Mouse (Mus musculus) megakaryocyte, adult 5-6 weeks (primary cell): Measurements from ENCODE around the gene Fcnb. TPM values are rescaled to one million over a fixed set of nuclear protein-coding genes. Genes with fewer than 3 reads are reported as not detected.
A peak's percentile ranks its signal among the peaks of the same experiment; 100 is the strongest.

ENCODE experiments used
- ATAC-seq: 2 replicates; pipeline ENCODE4 v1.8.0; 2016; ENCODE audit warnings: mild to moderate bottlenecking, inconsistent platforms; ENCODE audit not compliant: poor library complexity, severe bottlenecking
- total RNA-seq, 2 experiments: library from RNA; stranded (forward) in 1 of 2; stranded (reverse) in 1 of 2; fragments of 153-499, 151-499 nt in 1 of 2; fragments of 221-1000, 200-1000 nt in 1 of 2; gene quantifications; 2 replicates each; pipeline versions ENCODE4 v1.2.3 to v1.2.4; 2015 to 2017

Fcnb gene
- total RNA-seq, 2 experiments from 2014 or later, result 79.0 to 121 TPM

DNA sequence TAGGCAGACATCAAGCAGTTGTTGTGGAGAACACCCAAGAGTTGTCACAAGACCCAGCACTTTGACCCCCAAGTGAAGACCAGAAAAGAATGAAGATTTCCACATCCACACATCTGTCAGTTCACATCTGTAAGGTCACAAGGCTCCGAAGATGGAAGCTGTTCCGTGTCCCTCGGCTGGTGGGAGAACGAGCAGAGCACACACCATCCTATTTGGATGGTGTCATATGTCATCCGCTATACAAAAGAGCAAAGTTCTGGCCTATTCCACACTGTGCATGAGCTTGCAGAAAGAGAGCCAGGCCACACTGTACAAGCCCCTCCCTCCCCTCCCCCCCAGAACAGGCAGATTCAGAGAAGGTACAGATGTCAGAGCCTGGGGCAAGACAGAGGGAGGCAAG is 4.4 kb upstream of the Fcnb start:
- ATAC-seq, result no peak

DNA sequence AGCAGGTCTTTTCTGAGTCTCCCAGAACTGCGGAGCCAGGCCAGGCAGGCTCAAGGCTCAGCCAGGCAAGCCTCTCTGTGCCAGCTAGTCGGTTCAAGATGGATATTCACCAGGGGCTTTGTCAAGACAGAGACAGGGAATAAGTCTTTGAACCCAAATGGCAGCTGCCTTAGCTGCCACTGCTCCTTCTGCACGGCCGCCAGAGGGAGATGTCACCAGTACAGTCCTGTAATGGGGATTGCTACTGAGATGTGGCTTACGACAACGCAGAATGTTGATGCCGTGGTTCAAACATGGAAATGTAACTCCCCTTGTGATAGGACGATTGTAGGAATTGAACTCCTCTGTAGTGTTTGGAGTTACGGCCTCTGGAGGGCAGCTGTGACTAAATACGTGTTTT is 1.4 kb upstream of the Fcnb start:
- no peak for ATAC-seq

DNA sequence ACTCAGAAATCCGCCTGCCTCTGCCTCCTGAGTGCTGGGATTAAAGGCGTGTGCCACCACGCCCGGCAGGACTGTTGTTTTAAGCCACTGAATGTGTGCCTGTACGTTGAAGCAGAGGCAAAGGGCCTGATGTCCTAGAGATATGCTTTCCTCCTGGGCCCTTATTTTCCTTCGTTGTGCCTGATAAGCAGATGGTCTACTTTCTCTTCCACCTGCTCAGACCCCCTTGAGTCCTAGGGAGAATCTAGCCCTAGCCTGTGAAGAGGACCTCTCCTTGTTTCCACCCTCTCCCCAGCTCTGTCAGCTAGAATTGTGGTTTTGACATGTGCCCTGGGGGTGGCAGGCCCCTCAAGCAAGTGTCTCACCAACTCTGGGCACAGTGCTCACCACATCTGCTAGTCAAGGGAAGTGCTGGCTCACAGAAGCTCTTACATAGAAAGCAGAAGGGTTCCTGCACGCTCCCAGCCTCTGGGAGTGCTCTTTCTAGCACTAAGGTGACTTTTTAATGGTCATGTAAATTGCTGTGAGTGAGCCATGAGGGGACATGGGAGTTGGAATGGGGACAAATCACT is 9.0 kb downstream of the Fcnb start:
- peak; percentile 59 for ATAC-seq

DNA sequence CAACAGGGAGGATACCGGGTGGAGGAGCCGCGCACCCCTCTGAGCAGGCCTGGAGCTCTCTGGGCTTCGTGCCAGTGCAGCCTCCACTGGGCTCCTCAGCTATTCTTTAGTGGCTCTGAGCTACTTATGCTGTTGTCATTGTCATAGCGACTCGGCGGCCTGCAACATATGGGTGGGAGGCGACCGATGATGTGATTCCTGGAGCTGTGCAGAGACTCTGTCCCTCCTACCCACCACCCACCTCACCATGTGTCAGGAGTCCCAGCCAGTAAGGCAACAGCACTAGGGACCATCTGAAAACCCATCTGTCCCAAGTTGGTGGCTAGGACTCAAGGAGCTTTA is 16.2 kb downstream of the Fcnb start:
- ATAC-seq, result no peak

DNA sequence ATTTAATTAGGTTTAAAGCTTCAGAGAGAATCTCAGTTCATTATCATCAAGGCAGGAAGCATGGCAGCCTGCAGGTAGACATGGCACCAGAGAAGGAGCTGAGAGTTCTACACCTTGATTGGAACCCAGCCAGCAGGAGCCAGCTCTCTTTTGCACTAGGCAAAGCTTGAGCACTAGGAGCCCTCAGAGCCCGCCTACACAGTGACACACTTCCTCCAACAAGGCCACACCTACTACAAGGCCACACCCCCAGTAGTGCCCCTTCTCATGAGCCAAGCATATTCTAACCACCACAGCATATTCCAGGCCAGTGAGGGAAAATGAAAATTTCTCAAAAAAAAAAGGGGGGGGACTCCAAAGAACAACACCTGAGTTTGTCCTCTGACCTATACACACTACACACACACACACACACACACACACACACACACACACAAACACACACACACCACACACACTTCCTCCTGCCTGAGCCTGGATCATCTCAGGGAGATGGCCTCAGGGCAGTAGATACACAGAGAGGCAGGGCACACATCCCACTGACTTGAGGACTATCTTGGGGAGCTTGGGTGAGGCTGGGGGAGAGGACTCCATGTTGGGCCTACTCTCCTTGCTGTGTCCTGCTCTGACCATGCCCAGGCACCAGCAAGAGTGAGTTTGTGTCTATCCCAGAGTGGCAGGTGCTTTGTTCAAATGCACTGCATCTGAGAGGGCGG is 16.7 kb downstream of the Fcnb start:
- ATAC-seq, result no peak

DNA sequence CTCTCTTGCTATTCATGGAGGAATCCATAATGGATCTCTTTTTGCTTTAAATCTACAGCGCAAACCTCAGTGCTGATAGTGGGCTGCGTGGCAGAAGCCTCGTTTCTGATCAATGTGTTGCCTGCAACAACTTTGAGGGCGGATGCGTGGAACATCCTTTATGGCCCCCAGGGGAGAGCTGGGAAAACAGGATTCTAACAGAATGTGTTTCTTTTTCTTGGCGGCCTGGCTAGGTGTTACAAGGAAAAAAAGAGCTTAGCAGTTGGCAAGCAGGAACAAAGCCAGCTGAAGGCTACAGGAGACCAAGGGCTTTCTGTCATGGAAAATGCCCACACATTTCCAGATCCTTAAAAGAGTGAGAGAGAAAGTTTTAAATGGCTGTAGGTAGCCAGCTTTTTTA is 17.5 kb downstream of the Fcnb start:
- ATAC-seq, result no peak

DNA sequence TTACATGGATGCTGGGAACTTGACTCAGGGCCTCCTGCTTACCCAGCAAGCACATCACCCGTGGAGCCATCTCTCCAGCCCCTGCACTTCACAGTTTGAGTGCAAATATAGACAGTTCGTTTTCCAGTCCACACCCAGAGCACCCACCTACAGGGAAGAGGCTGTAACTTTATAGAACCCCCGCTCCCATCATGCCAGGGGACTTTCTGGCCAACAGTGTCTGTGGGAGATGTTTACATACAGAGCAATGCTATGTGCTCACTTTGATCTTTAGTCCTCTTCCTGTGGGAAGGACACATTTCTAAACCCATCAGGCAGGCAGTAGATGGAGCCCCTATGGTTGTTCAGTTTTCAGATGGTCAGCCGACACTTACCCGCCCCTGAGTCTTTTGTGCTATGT is 18.0 kb downstream of the Fcnb start:
- ATAC-seq, result no peak

DNA sequence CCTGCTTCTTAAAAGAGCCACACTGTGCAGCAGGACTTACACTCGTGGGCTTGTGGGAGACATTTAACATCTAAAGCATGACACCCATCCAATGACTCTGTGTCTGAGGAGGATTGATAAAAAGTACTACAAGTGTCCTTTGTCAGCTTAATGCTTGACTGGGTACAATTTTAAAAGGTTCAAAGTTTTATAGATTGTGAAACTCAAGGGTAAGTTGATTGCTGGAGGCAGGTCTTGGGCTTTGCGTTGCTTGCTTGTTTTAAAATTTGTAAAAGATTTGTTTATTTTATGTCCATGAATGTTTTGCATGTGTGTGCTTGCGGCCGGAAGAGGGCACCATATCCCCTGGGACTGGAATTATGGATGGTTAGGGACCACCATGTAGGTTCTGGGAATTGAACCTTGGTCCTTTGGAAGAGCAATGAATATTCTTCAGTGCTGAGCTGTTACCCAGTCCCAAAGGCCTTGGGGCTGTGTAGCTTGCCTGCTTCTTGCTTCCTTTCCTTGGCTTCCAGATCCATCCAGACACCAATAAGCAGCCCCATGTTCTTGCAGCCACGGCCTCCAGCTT is 19.5 kb downstream of the Fcnb start:
- ATAC-seq, result no peak

DNA sequence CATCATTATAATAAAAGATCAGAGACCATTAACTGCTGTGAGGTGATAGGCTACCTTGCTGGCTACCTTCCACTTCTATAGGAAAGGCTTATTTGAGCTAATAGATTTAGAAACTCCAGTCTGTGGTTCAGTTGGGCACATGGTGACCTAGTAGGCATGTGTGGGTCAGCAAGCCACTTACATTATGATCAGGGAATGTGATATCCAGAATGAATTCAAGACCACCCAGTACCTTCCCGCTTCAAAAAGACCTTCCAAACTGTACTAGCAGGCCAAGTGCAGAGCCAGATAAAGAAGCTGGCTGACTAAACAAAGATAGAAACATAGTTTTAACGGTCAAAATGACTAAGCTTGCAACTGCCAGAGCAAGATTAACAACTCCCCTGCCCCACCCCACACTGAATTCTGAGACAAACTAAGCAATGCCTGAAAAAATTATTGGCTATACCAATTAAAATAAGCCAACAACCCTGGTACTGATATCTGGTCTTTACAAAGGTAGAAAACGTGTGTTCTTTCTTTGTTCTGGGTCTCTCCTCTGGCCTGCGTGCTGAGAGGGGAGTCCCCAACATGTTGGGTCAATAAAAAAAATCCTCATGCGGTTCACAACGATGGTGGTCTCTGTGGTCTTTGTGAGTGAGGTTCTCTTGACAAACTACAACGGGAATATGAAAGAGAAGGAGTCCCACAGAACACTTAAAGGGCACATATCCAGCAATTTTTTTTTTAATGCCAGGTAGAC is 20.2 kb downstream of the Fcnb start:
- ATAC-seq, result no peak

DNA sequence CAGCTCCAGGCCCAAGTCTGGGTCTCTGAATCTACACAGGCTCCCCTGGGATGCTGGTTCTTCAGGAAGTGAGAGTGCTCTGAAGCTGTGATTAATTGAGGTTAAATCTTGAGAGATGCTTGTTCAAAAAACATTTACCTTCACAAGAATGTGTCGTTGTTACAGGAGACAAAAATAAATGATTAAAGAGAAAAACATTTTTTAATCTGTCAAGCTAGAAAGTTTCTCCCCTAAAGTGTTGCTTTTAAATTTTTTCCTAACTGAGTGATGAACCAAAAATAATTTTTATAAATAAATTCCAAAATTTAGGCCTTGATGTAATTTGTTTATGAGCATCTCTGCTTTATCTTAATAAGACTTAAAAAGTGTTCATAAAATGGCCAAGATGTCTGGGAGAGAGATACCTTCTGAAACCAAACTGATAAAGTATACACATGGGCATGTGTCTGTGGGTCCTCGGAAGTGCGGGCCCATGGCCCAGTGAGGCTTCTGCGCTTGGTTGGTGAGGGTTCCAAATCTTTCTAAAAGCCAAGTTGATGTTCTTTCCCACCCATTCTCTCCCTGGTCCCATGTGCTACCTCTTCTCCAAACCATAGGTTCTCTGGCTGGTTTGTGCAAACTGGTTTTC is 20.9 kb downstream of the Fcnb start:
- ATAC-seq, result no peak

DNA sequence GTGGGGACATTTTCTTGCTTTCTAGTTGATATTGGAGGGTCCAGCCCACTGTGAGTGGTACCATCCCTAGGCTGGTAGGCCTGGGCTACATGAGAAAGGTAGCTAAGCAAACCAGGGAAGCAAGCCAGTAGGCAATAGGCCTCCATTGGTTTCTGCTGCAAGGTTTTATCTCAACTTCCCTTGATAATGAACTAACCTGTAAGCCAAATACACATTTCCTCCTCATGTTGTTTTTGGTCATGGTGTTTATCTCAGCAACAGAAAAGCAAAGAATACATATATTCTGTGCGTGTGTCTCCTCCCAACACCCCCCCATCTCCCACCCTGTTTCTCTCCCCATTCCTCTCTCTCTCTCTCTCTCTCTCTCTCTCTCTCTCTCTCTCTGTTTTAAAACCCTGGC is 24.8 kb downstream of the Fcnb start:
- ATAC-seq, result no peak

DNA sequence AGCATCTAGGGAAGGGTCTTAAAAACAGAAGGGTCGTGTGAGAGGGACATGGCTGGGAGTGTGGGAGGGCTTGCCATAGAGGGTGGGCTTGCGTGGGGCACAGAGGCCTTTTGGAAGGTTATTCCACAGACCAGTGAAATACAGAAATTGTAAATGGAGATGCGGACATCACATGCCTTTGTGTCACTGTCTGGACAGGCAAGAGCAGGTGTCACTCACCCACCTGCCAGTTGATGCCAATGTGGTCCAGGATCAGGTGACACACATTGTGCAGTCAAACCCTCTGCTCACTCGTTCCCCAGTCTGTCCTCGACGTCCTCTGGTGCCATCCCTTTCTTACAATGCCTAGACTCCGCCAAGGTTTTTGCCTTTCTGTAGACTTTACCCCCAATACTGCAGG is 37.6 kb downstream of the Fcnb start:
- no peak for ATAC-seq

DNA sequence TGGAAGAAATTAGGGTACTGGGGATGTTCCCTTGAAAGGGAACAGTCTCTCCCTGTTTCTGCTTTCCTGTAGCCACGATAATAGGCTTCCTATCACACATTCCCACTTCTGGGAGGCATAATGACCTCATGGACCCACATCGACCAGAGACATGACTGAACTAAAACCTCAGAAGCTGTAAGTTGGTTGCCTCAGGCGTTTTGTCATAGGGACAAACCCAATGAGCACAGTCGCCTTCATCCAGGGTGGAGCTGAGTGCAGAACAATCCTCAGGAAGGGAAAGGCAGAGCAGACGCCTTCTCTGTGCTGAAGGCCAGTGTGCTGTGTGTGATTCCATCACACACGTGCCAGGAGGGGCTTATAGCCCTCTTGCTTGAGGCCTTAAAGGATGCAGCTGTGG is 38.4 kb downstream of the Fcnb start:
- no peak for ATAC-seq

DNA sequence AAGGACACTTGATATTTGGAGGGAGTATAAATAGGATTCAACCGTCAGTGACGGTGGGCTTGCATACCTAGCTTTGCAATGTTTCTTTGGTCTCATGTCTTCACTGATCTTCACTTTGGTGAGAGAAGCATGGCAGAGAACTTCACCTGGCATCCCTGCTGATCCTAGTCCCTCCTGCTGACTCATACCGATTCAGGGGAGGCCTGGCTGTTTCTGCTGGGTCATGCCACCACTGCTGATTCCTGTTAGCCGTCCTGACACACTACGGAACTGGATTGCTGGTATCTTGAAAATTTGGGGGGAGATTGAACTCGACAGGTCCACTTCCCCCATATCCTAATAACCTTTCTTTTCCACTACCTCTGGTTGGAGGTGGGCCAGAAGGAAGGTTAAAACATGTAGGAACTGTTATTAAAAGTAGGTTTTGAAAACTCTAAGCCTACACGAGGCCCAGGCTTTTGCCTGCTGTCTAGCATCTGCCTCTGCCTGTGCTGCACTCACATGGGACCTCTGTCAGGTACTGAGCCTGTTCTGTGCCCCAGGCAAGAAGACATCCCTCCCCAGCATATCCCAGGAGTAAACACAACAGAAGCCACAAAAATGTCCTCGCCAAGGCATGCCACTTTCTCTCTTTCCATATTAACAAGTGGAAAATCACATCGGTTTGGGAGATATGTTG is 39.6 kb downstream of the Fcnb start:
- no peak for ATAC-seq

DNA sequence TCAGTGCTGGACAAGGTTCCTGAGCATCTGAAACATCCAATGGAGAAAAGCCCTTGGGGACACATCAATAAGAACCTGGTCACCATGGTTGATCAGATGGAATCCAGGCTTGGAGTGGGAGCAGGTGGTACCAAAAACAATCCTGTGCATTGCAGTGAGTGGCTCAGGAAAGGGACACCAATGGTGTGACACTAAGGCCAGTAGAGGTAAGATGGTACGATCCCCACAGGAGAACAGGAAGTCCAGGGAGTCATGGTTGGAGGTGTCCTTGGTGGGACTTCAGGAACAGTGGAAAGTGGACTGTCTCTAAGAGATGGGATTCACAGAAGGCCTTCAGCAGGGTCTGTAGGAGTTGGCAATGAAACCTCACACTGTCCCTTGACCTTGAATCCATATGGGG is 44.2 kb downstream of the Fcnb start:
- no peak for ATAC-seq

DNA sequence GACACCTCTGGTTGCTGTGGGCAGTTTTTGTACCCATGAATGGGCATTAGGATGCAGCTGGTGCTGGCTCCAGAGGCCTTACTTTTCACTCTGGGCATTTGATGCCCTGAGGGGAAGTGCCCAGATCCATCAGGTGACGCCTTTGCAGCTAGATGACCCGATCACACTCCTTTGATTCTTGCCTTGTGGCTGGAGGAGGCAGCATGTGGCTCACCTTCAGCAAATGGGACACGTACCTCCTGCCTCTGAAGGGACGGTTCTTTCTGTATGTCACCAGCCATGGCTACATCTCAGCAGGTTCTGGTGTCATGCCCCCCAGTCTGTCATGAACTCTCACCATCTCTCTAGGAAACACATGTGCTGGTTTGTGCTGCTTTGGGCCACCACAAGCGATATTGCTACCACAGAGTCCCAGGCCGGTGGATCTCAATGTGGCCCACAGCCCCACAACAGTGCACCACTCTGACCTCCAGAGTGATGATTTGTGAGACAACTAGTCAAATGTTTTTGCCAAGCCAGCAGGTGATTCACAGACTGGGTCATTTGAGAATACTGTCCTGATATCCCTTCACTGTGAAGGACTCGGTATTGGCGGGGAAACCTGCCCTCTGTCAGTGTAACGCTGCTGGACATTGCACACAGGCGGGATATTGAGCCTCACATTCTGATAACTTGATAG is 44.9 kb downstream of the Fcnb start:
- ATAC-seq, result no peak

DNA sequence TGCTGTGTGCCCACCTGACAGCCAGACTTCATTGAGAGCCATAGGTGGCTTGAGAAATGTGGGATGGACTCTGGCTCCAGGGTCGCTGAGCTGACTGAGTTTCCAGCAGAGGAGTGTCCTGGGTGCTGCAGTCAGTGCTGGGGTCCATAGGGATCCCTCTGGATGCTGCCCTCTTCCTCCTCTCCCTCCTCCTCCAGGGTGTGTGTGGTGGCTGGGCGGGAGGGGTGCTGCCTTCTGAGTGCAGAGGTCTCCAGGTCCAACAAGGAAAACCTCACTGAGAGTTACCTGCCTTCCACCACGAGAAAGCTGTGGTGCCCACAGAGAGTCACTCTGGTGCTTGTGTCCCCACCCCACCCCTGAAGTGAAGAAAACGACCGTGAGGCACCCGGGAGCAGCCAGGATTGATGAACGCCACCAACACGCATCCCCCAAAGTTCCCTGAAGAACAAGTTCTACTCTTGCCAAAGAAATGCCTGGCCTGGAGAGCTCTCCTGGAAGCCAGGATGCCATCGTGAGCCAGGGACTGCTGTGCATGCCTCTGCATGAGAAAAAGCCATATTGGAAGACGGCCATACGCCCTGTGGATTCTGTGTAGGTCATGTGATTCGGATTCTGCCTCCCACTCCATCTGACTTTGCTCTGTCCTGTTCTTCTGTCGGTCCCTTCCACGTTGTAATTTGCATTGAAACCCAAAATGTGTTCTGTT is 46.1 kb downstream of the Fcnb start:
- no peak for ATAC-seq

DNA sequence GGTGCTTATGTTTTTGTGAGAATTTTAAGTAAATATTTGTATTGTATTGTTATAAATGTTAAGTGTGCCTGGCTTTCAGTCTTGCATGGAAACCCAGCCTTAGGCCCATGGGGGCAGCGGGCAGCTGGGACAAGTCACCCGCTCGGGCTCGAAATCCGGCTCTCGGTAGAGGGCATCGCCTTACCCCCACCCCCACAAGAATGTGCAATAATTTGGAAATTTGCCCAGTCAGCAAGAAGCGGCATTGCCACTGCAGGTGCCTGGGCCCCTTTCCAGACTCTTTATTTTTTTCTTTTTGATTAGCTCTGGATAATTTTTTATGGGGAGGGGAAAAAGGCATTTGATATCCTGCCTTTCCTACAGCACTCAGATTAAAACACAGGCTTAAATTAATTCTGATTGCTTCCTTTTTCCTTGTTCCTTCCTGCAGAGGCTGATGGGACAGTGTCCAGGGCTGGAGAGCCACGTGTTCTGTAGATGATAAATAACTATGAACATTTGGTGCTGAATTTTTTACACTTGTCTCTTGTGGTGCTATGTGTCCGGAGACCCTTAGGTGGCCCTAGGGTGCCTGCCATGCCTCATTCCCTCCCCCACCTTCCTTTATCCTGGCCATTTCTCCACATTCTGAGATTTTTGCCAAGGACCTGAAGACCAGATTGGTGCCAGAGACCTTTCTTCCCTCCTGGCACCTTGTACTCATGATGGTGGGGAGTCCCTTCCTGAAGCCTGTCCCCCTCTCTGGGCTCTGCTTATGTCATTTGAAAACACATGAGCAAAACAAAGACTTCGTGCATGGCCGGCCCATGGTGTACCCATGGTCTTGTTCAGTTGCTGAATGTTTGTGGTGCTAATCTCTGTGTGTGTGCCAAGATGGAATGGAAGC is 46.9 kb downstream of the Fcnb start:
- no peak for ATAC-seq

DNA sequence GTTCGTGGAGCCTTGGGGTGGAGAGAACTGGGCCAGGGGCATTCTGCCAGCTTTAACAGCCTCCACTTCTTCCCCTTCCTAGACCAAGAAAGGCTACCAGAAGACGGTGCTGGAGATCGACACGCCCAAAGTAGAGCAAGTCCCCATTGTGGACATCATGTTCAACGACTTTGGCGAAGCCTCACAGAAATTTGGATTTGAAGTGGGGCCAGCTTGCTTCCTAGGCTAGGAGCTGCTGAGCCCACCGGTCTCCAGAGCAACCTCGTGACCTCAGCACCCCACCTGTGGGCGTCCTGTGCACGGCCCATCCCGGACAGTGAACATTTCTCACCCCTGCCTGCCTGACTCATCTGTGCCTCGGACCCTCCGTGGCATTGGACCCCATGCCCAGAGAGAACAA is 47.9 kb downstream of the Fcnb start:
- ATAC-seq, result no peak
